Mouse (Mus musculus) cerebellum, adult 11 months (tissue): ENCODE measurements around the gene Alg12.
"Not testable (repeated sequence)": the region's sequence is repeated elsewhere in the genome, so short reads cannot be mapped to it uniquely, and the experiment has no call there.

Experiments used
- DNase-seq: peaks from one replicate; pipeline ENCODE4 v3.0.0; 2022

Gene Alg12

DNA sequence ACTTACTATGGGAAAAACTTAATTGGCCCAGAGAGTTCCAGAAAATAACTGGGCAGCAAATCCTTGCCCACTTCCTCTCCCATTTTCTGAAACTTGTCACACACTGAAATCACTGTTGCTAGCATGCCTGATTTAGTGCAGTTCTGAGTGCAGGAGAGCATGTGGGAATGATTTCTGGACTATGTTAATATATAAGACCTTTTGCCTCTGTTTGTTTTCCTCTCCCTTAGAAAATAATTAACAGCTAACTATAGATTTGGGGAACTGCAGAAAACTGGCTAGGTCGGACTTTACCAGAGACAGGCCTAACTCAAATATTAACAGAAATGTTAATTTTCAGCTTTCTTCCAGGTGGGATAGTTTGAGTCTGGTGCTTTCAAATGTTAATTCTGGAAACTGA, 50.6 kb downstream of the Alg12 start:
- no peak for DNase-seq

DNA sequence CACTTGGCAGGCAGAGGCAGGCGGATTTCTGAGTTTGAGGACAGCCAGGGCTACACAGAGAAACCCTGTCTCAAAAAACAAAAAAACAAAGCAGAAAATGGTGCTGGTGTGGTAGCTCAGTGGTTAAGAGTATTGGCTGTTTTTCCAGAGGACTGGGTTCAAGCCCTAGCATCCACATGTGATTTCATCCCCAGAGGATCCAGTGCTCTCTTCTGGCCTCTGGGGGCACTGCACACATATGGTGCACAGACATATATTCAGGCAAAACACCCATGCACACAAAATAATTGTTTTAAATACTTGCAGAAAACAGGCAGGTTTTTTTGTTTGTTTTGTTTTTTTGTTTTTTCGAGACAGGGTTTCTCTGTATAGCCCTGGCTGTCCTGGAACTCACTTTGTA, 53.0 kb downstream of the Alg12 start:
- DNase-seq, result not testable (repeated sequence)

DNA sequence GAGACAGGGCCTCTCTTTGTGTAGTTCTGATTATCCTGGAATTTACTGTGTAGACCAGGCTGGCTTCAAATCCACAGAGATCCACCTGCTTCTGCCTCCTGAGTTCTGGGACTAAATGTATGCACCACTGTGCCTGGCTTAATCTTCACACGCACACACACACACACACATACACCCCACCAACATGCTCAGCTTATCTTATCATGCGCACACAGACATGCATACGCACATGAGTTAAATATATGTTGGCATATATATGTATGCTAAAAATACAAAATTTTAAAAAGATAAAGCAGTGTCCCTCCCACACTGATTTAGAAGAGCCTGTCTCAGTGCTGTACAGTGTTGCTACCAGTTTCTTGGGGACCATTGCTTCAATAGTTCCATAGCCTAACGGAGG, 57.6 kb downstream of the Alg12 start:
- DNase-seq, result no peak

DNA sequence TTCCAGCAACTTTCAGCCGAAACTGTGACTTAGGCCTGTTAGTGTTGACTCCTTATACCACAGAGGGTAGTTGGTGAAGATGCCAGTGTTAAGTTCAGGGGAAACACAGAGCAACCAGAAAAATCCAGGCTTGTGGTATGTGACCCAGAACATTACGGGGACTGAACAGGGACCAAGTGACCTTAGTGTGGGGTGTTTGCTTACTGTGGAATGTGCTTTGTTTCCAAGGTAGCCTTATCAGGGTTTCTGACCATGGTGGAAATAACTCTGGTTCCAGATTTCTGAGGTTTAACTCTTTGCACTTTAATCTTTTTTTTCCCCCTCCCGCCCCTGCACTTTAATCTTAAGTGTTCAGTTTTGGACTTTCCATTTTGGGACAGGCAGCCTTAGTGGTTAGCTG, 61.1 kb downstream of the Alg12 start:
- DNase-seq, result no peak

DNA sequence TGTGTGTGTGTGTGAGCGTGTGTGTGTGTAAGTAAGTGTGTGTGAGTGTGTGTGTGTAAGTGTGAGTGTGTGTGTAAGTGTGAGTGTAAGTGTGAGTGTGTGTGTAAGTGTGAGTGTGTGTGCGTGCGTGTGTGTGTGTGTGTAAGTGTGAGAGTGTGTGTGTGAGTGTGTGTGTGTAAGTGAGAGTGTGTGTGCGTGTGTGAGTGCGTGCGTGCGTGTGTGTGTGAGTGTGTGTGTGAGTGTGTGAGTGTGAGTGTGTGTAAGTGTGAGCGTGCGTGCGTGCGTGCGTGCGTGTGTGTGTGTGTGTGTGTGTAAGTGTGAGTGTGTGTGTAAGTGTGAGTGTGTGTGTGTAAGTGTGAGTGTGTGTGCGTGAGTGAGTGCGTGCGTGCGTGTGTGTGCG, 63.4 kb downstream of the Alg12 start:
- no peak for DNase-seq
